Mouse (Mus musculus) liver, embryonic 12.5 days (tissue): ENCODE measurements around the gene Rap1gap. TPM values are rescaled to one million over a fixed set of nuclear protein-coding genes. Genes with fewer than 3 reads are reported as not detected.
A peak's percentile ranks its signal among the peaks of the same experiment; 100 is the strongest.

Experiments
- ATAC-seq: fragments of 200-750 bp; cut with Nextera tagmentation; 2 replicates; pipeline ENCODE4 v1.8.0; 2017; ENCODE audit warnings: moderate number of reproducible peaks, mild to moderate bottlenecking, moderate library complexity
- H3K27ac ChIP-seq: fragments of 300-500 bp; sonication (generic); 2 replicates; pipeline ENCODE4 v1.5.1; 2016; ENCODE audit warnings: mild to moderate bottlenecking
- H3K27me3 ChIP-seq: fragments of 300-500 bp; sonication (generic); replicated peaks from 2 replicates; pipeline ENCODE4 v1.6.1; 2016; ENCODE audit warnings: mild to moderate bottlenecking, moderate library complexity
- H3K36me3 ChIP-seq: fragments of 300-500 bp; sonication (generic); 2 replicates; pipeline ENCODE4 v1.6.1; 2016; ENCODE audit warnings: mild to moderate bottlenecking, moderate library complexity
- H3K4me1 ChIP-seq: fragments of 300-500 bp; sonication (generic); 2 replicates; pipeline ENCODE4 v1.6.1; 2016
- H3K4me2 ChIP-seq: fragments of 300-500 bp; sonication (generic); 2 replicates; pipeline ENCODE4 v1.6.1; 2016; ENCODE audit warnings: mild to moderate bottlenecking, moderate library complexity
- H3K4me3 ChIP-seq: fragments of 300-500 bp; sonication (generic); 2 replicates; pipeline ENCODE4 v1.5.1; 2016; ENCODE audit warnings: mild to moderate bottlenecking, moderate library complexity
- H3K9ac ChIP-seq: fragments of 300-500 bp; sonication (generic); 2 replicates; pipeline ENCODE4 v1.6.1; 2016; ENCODE audit warnings: mild to moderate bottlenecking, moderate library complexity
- H3K9me3 ChIP-seq: fragments of 300-500 bp; sonication (generic); replicated peaks from 2 replicates; pipeline ENCODE4 v1.6.1; 2016; ENCODE audit warnings: mild to moderate bottlenecking, moderate library complexity
- WGBS: fragments of 180-500 bp; shearing (Covaris S2); methylation state at CpG from one replicate; pipeline ENCODE4 v1.1.7; 2016; ENCODE audit not compliant: insufficient replicate concordance; 5-methylcytosine and 5-hydroxymethylcytosine counted together
- polyA plus RNA-seq: library from polyadenylated mRNA; unstranded; fragments of >200 nt; fragmentation: Nextera tagmentation; extraction: Ambion mirVana; gene quantifications from 2 replicates; pipeline ENCODE4 v1.2.1, GENCODE M21; 2016

Gene Rap1gap
- polyA plus RNA-seq, 1 experiment from 2014 or later, result 2.3 TPM

DNA sequence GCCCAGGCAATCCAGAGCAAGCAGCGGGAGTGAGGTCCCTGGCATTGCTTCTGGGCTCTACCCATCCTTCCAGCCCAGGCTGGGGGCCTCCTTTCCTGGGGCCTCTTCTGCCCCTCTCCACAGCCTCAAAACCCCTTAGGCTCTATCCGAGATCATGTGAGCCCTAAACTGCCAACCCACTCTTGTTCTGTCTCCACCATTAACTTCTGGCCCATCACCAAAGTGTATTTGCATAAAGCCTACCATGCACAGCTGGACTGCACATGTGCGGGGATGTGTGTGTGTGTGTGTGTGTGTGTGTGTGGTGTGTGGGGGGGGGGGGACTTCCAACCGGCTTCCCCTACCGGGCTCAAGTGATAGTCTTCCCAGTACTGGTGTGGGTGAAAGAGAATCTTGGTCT lies 109.5 kb downstream of the Rap1gap start:
- Histone ChIP-seq H3K36me3 (no peaks in the 10 kb centered on the region), H3K27me3 (peaks cover 54% of the 10 kb centered on the region), H3K9me3 (no peaks in the 10 kb centered on the region), H3K4me3 (no peak overlapping the region), H3K4me1 (no peaks in the 10 kb centered on the region), H3K27ac (no peak overlapping the region), H3K4me2 (no peak overlapping the region), H3K9ac (no peak overlapping the region)
- ATAC-seq, result no peak
- 65% methylated on average over 5 of the region's 5 CpGs for WGBS

GRCm38 (mm10) chr4:137774505-137774904 lies 110.0 kb downstream of the Rap1gap start:
- 67% methylated on average over 6 of the region's 6 CpGs for WGBS
- no peak overlapping the region for H3K9ac ChIP-seq
- H3K27me3 ChIP-seq, result peaks cover 52% of the 10 kb centered on the region
- 0 out of 2 replicates have a peak overlapping the region, but pooled peaks have one; percentile 28 for H3K27ac ChIP-seq
- no peaks in the 10 kb centered on the region for H3K9me3 ChIP-seq
- H3K4me1 ChIP-seq, result no peaks in the 10 kb centered on the region
- H3K4me3 ChIP-seq, result no peak overlapping the region
- no peak overlapping the region for H3K4me2 ChIP-seq
- no peak for ATAC-seq
- no peaks in the 10 kb centered on the region for H3K36me3 ChIP-seq

GRCm38 (mm10) chr4:137777866-137778265 lies 113.3 kb downstream of the Rap1gap start:
- WGBS, result 77% methylated on average over 4 of the region's 4 CpGs
- no peak overlapping the region for H3K9ac ChIP-seq
- no peak overlapping the region for H3K27ac ChIP-seq
- H3K36me3 ChIP-seq, result no peaks in the 10 kb centered on the region
- H3K9me3 ChIP-seq, result no peaks in the 10 kb centered on the region
- H3K27me3 ChIP-seq, result peaks cover 27% of the 10 kb centered on the region
- H3K4me2 ChIP-seq, result no peak overlapping the region
- H3K4me1 ChIP-seq, result no peaks in the 10 kb centered on the region
- H3K4me3 ChIP-seq, result no peak overlapping the region
- no peak for ATAC-seq

DNA sequence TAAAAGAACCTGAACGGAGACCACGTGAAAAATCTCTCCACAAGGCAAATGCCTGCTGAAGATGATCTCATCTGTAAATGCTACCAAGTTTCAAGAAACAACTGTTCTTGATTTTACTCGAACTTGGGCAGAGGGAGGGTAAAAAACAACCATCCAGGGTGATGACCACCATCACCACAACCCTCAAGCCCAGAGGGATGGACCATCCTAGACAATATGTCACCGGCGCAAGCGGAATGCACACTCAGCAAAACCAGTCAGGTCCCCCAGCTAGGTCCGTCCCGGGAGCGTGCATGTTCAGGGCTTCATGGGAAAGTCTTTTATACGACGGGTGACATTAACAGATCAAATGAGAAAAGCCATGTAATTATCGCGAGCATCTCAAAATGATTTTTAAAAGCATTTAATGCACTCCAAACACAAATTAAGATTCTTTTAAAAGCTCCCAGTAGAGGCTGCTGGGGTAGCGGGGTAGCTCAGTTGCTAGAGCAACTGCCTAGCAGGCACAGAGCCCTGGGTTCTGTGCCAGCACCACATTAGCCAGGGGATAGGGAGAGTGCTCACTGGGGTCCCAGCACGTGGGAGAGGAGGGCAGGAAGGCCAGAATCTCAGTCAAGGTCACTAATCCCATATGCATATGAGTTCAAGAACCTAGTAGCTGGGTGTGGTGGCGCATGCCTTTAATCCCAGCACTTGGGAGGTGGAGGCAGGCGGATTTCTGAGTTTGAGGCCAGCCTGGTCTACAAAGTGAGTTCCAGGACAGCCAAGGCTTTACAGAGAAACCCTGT lies 114.1 kb downstream of the Rap1gap start:
- 69% methylated on average over 17 of the region's 17 CpGs for whole genome bisulfite sequencing
- Histone ChIP-seq H3K9ac (no peak overlapping the region), H3K4me1 (no peaks in the 10 kb centered on the region), H3K4me3 (no peak overlapping the region), H3K9me3 (no peaks in the 10 kb centered on the region), H3K27me3 (peaks cover 26% of the 10 kb centered on the region), H3K27ac (no peak overlapping the region), H3K4me2 (no peak overlapping the region), H3K36me3 (no peaks in the 10 kb centered on the region)
- ATAC-seq, result no peak

Other genes starting within 250 kb of the Rap1gap start
- gene Cela3b, start 234.2 kb upstream of the Rap1gap start, polyA plus RNA-seq, result not detected in 2 replicates
- gene 1700013G24Rik, start 211.4 kb upstream of the Rap1gap start, polyA plus RNA-seq, result not detected in 2 replicates
- 6.4 and 7.3 TPM in 2 replicates for gene Hspg2, start 196.0 kb upstream of the Rap1gap start, polyA plus RNA-seq
- not detected in 2 replicates for gene Ldlrad2, start 90.2 kb upstream of the Rap1gap start, polyA plus RNA-seq
- gene Usp48, start 71.0 kb upstream of the Rap1gap start, polyA plus RNA-seq, result 50.5 and 56.7 TPM in 2 replicates
- gene Alpl, start 131.7 kb downstream of the Rap1gap start, polyA plus RNA-seq, result 5.1 and 6.5 TPM in 2 replicates
- gene Ece1, start 197.5 kb downstream of the Rap1gap start, polyA plus RNA-seq, result 17.8 and 18.5 TPM in 2 replicates